Mouse (Mus musculus): ENCODE data around the gene Psma6.

GRCm38 (mm10) chr12:55343998-55344397 lies 40.0 kb upstream of the Psma6 start:
- TF ChIP-seq CTCF (IDR thresholded peaks at IDR 0.05; ENCODE audit: control insufficient read depth, insufficient read depth, insufficient read length) (no peak), MYOD1 (IDR thresholded peaks at IDR 0.05; ENCODE audit: control insufficient read depth, insufficient read length, low read depth) (no peak), CEBPB (IDR thresholded peaks at IDR 0.05; ENCODE audit: low read depth) (no peak), USF1 (IDR thresholded peaks at IDR 0.05; ENCODE audit: low read depth) (no peak), MAX (IDR thresholded peaks at IDR 0.05) (no peak)

All from C2C12 (cell line).